Mouse (Mus musculus) ES-E14 (cell line): Measurements from ENCODE around the gene Slc17a5. TPM values are rescaled to one million over a fixed set of nuclear protein-coding genes. Genes with fewer than 3 reads are reported as not detected.

ENCODE experiments used
- DNase-seq: peaks from one replicate; pipeline ENCODE4 v3.0.0-alpha.2; 2013; ENCODE audit warnings: low read depth, low spot score
- H3K27ac ChIP-seq: 2 replicates; pipeline ENCODE4 v1.5.1; 2012; ENCODE audit warnings: low read depth, mild to moderate bottlenecking, low read length, moderate library complexity, mixed read lengths; ENCODE audit not compliant: poor library complexity, insufficient read depth, severe bottlenecking
- H3K36me3 ChIP-seq: 2 replicates; pipeline ENCODE4 v1.6.1; 2012; ENCODE audit warnings: mild to moderate bottlenecking, low read length, moderate library complexity, mixed read lengths; ENCODE audit not compliant: control insufficient read depth, poor library complexity, insufficient read depth, severe bottlenecking
- H3K4me1 ChIP-seq, 2 experiments: fragments of 150-350 bp in 1 of 2; sonication (generic) in 1 of 2; 2 replicates each; pipeline ENCODE4 v1.6.1; 2012; ENCODE audit warnings: low read length in 2 of 2, mild to moderate bottlenecking in 1 of 2, mixed read lengths in 1 of 2; ENCODE audit not compliant: control insufficient read depth in 2 of 2, insufficient read depth in 2 of 2, poor library complexity in 1 of 2
- H3K4me3 ChIP-seq, 2 experiments: fragments of 150-350 bp in 1 of 2; sonication (generic) in 1 of 2; 2 replicates each; pipeline ENCODE4 v1.5.1; 2012; ENCODE audit warnings: low read length in 2 of 2, low read depth in 1 of 2, mild to moderate bottlenecking in 1 of 2, mixed read lengths in 1 of 2; ENCODE audit not compliant: insufficient read depth in 1 of 2, poor library complexity in 1 of 2, severe bottlenecking in 1 of 2
- H3K9ac ChIP-seq: 2 replicates; pipeline ENCODE4 v1.6.1; 2012; ENCODE audit warnings: low read depth, mild to moderate bottlenecking, low read length, mixed read lengths; ENCODE audit not compliant: poor library complexity, insufficient read depth, severe bottlenecking
- H3K9me3 ChIP-seq: fragments of 150-350 bp; sonication (generic); 2 replicates; pipeline ENCODE4 v1.6.1; 2012; ENCODE audit warnings: low read depth, mild to moderate bottlenecking, low read length; ENCODE audit not compliant: control insufficient read depth, insufficient read depth
- CHD2 ChIP-seq: IDR thresholded peaks from 2 replicates; pipeline ENCODE4 v1.6.1; 2014; ENCODE audit warnings: mild to moderate bottlenecking, low read depth, low read length, inconsistent platforms
- HCFC1 ChIP-seq: IDR thresholded peaks from 2 replicates; pipeline ENCODE4 v1.6.1; 2012; ENCODE audit warnings: low read length, inconsistent platforms, borderline replicate concordance; ENCODE audit not compliant: insufficient read depth
- MAFK ChIP-seq: IDR thresholded peaks from 2 replicates; pipeline ENCODE4 v1.6.1; 2014; ENCODE audit warnings: mild to moderate bottlenecking, low read depth, low read length, inconsistent platforms; ENCODE audit not compliant: insufficient read depth
- ZC3H11A ChIP-seq: IDR thresholded peaks from 2 replicates; pipeline ENCODE4 v1.6.1; 2012; ENCODE audit warnings: low read depth, mild to moderate bottlenecking, inconsistent platforms, low read length, borderline replicate concordance
- ZNF384 ChIP-seq: IDR thresholded peaks from 2 replicates; pipeline ENCODE4 v1.6.1; 2012; ENCODE audit warnings: low read depth, low read length, inconsistent platforms
- in situ Hi-C, 2 experiments: fragments of 600-800 bp; cut with MboI; formaldehyde crosslinking; loops; one replicate each; pipeline ENCODE4 v1.15.1; 2025; ENCODE audit warnings: low sequenced_read_pairs in 2 of 2, inconsistent platforms in 1 of 2; ENCODE audit not compliant: unreplicated experiment in 2 of 2
- total RNA-seq: library from RNA; depleted of rRNA; stranded (reverse); fragments of 300-350 nt; gene quantifications from 2 replicates; pipeline ENCODE4 v1.2.3, GENCODE M21; 2012

The Slc17a5 gene
- total RNA-seq, 1 experiment, result 7.6 TPM

- no peaks in the 10 kb centered on the region for H3K9me3 ChIP-seq
- no peaks in the 10 kb centered on the region for H3K36me3 ChIP-seq
- peak; percentile 76 for DNase-seq
- no peak for TF ChIP-seq MAFK
- no peak for TF ChIP-seq ZC3H11A
- TF ChIP-seq CHD2, result no peak
- TF ChIP-seq ZNF384, result no peak
- no peak for TF ChIP-seq HCFC1
- in situ Hi-C loops, result no loop called here
- H3K4me1 ChIP-seq, result no peaks in the 10 kb centered on the region
- H3K9ac ChIP-seq, result no peak overlapping the region
- no peak overlapping the region for H3K4me3 ChIP-seq
- H3K27ac ChIP-seq, result no peak overlapping the region
Observed at GRCm38 (mm10) chr9:78601046-78601730, 13.3 kb upstream of the Slc17a5 start.

GRCm38 (mm10) chr9:78599927-78600326, 12.1 kb upstream of the Slc17a5 start:
- H3K9me3 ChIP-seq, result no peaks in the 10 kb centered on the region

GRCm38 (mm10) chr9:78596834-78597233, 9.0 kb upstream of the Slc17a5 start:
- no peak for DNase-seq
- H3K4me3 ChIP-seq, result no peak overlapping the region
- in situ Hi-C loops, result no loop called here
- TF ChIP-seq ZNF384 (no peak), ZC3H11A (0 out of 2 replicates have a peak, but pooled peaks have one; percentile 41)
- no peak overlapping the region for H3K9ac ChIP-seq
- H3K4me1 ChIP-seq, result peaks cover 0 to 3% of the 10 kb centered on the region in 2 experiments; a peak in 1 of 4 replicates
- H3K9me3 ChIP-seq, result no peaks in the 10 kb centered on the region
- H3K27ac ChIP-seq, result no peak overlapping the region
- H3K36me3 ChIP-seq, result no peaks in the 10 kb centered on the region

More at GRCm38 (mm10) chr9:78599927-78600326, 12.1 kb upstream of the Slc17a5 start:
- Histone ChIP-seq H3K27ac (no peak overlapping the region), H3K4me1 (peaks cover 0 to 3% of the 10 kb centered on the region in 2 experiments; a peak in 1 of 4 replicates), H3K36me3 (no peaks in the 10 kb centered on the region), H3K4me3 (no peak overlapping the region), H3K9ac (no peak overlapping the region)
- no peak for DNase-seq
- TF ChIP-seq HCFC1, result no peak
- TF ChIP-seq CHD2, result no peak
- in situ Hi-C loops, result no loop called here

- in situ Hi-C loops, result no loop called here
- no peak for DNase-seq
- Histone ChIP-seq H3K4me3 (no peak overlapping the region), H3K27ac (no peak overlapping the region), H3K9ac (no peak overlapping the region; the same call in 1 of the 2 replicates), H3K4me1 (peaks cover 0 to 3% of the 10 kb centered on the region in 2 experiments; a peak in 1 of 4 replicates), H3K9me3 (no peaks in the 10 kb centered on the region), H3K36me3 (no peaks in the 10 kb centered on the region)
- TF ChIP-seq ZNF384 (no peak), MAFK (peak; percentile 79), ZC3H11A (no peak), HCFC1 (no peak)
Observed at GRCm38 (mm10) chr9:78595769-78596555, 8.1 kb upstream of the Slc17a5 start.
